Mouse (Mus musculus) heart, embryonic 13.5 days (tissue): Measurements from ENCODE around the gene Grin2b. TPM values are rescaled to one million over a fixed set of nuclear protein-coding genes. Genes with fewer than 3 reads are reported as not detected.

Experiments
- ATAC-seq: fragments of 200-750 bp; cut with Nextera tagmentation; 2 replicates; pipeline ENCODE4 v1.8.0; 2017; ENCODE audit warnings: moderate TSS enrichment; ENCODE audit not compliant: insufficient number of reproducible peaks, low FRiP score, low TSS enrichment; ENCODE audit errors: extremely low read depth
- H3K27ac ChIP-seq: fragments of 300-500 bp; sonication (generic); replicated peaks from 2 replicates; pipeline ENCODE4 v1.5.1; 2015; ENCODE audit warnings: moderate library complexity, mild to moderate bottlenecking, inconsistent platforms
- H3K27me3 ChIP-seq: fragments of 300-500 bp; sonication (generic); replicated peaks from 2 replicates; pipeline ENCODE4 v1.6.1; 2015; ENCODE audit warnings: mild to moderate bottlenecking, inconsistent platforms
- H3K36me3 ChIP-seq: fragments of 300-500 bp; sonication (generic); 2 replicates; pipeline ENCODE4 v1.6.1; 2015; ENCODE audit warnings: mild to moderate bottlenecking, inconsistent platforms
- H3K4me1 ChIP-seq: fragments of 300-500 bp; sonication (generic); 2 replicates; pipeline ENCODE4 v1.6.1; 2015; ENCODE audit warnings: inconsistent platforms
- H3K4me2 ChIP-seq: fragments of 300-500 bp; sonication (generic); 2 replicates; pipeline ENCODE4 v1.6.1; 2015; ENCODE audit warnings: inconsistent platforms, mild to moderate bottlenecking, moderate library complexity
- H3K4me3 ChIP-seq: fragments of 300-500 bp; sonication (generic); 2 replicates; pipeline ENCODE4 v1.5.1; 2015; ENCODE audit warnings: moderate library complexity, mild to moderate bottlenecking, inconsistent platforms
- H3K9ac ChIP-seq: fragments of 300-500 bp; sonication (generic); 2 replicates; pipeline ENCODE4 v1.6.1; 2015; ENCODE audit warnings: inconsistent platforms, mild to moderate bottlenecking, moderate library complexity
- H3K9me3 ChIP-seq: fragments of 300-500 bp; sonication (generic); 2 replicates; pipeline ENCODE4 v1.6.1; 2016; ENCODE audit warnings: inconsistent platforms
- WGBS: fragments of 180-500 bp; shearing (Covaris S2); methylation state at CpG from one replicate; pipeline ENCODE4 v1.1.7; 2015; ENCODE audit warnings: mixed read lengths; 5-methylcytosine and 5-hydroxymethylcytosine counted together
- polyA plus RNA-seq: library from polyadenylated mRNA; unstranded; fragments of >200 nt; fragmentation: Nextera tagmentation; extraction: Ambion mirVana; gene quantifications from 2 replicates; pipeline ENCODE4 v1.2.1, GENCODE M21; 2015

Grin2b gene
- polyA plus RNA-seq, 1 experiment from 2014 or later, result 0.05 TPM

GRCm38 (mm10) chr6:136040931-136041330 is 132.4 kb downstream of the Grin2b start:
- Histone ChIP-seq H3K36me3 (no peaks in the 10 kb centered on the region), H3K4me1 (no peaks in the 10 kb centered on the region)
- WGBS, result 67% methylated on average over 3 of the region's 3 CpGs

GRCm38 (mm10) chr6:136029235-136029939 is 143.9 kb downstream of the Grin2b start:
- no peaks in the 10 kb centered on the region for H3K4me1 ChIP-seq
- 66% methylated on average over 4 of the region's 4 CpGs for WGBS
- no peak overlapping the region for H3K4me3 ChIP-seq
- peaks cover 9% of the 10 kb centered on the region; the same call in 1 of the 2 replicates for H3K9me3 ChIP-seq
- no peak for ATAC-seq
- no peak overlapping the region for H3K9ac ChIP-seq
- H3K27me3 ChIP-seq, result no peaks in the 10 kb centered on the region
- H3K4me2 ChIP-seq, result no peak overlapping the region
- no peaks in the 10 kb centered on the region for H3K36me3 ChIP-seq
- no peak overlapping the region for H3K27ac ChIP-seq

More at GRCm38 (mm10) chr6:136040931-136041330, 132.4 kb downstream of the Grin2b start:
- no peak overlapping the region for H3K4me2 ChIP-seq
- H3K9me3 ChIP-seq, result no peaks in the 10 kb centered on the region
- no peak overlapping the region for H3K27ac ChIP-seq
- no peak overlapping the region for H3K9ac ChIP-seq
- H3K27me3 ChIP-seq, result no peaks in the 10 kb centered on the region
- no peak overlapping the region for H3K4me3 ChIP-seq
- ATAC-seq, result no peak

- no peak overlapping the region for H3K4me3 ChIP-seq
- no peak for ATAC-seq
- H3K27me3 ChIP-seq, result no peaks in the 10 kb centered on the region
- H3K9ac ChIP-seq, result no peak overlapping the region
- H3K4me1 ChIP-seq, result no peaks in the 10 kb centered on the region
- no peak overlapping the region for H3K4me2 ChIP-seq
- 85% methylated on average over 6 of the region's 6 CpGs for WGBS
- no peak overlapping the region for H3K27ac ChIP-seq
- no peaks in the 10 kb centered on the region for H3K36me3 ChIP-seq
- H3K9me3 ChIP-seq, result peaks cover 9% of the 10 kb centered on the region; the same call in 1 of the 2 replicates
Observed at GRCm38 (mm10) chr6:136026936-136027335, 146.4 kb downstream of the Grin2b start.

GRCm38 (mm10) chr6:136025801-136026200 is 147.5 kb downstream of the Grin2b start:
- no peak overlapping the region for H3K4me3 ChIP-seq
- H3K27me3 ChIP-seq, result no peaks in the 10 kb centered on the region
- WGBS, result 76% methylated on average over 4 of the region's 4 CpGs
- H3K4me1 ChIP-seq, result no peaks in the 10 kb centered on the region
- no peaks in the 10 kb centered on the region for H3K36me3 ChIP-seq
- H3K27ac ChIP-seq, result no peak overlapping the region
- H3K9me3 ChIP-seq, result peaks cover 6% of the 10 kb centered on the region; the same call in 1 of the 2 replicates
- H3K4me2 ChIP-seq, result no peak overlapping the region
- no peak overlapping the region for H3K9ac ChIP-seq
- ATAC-seq, result no peak

GRCm38 (mm10) chr6:136020460-136020859 is 152.9 kb downstream of the Grin2b start:
- Histone ChIP-seq H3K4me3 (no peak overlapping the region), H3K4me1 (no peaks in the 10 kb centered on the region), H3K4me2 (no peak overlapping the region), H3K9me3 (no peaks in the 10 kb centered on the region), H3K36me3 (no peaks in the 10 kb centered on the region), H3K27me3 (no peaks in the 10 kb centered on the region), H3K9ac (no peak overlapping the region), H3K27ac (no peak overlapping the region)
- WGBS, result 58% methylated on average over 3 of the region's 3 CpGs
- ATAC-seq, result no peak

- H3K36me3 ChIP-seq, result no peaks in the 10 kb centered on the region
- H3K9ac ChIP-seq, result no peak overlapping the region
- H3K27me3 ChIP-seq, result no peaks in the 10 kb centered on the region
- no peak overlapping the region for H3K4me2 ChIP-seq
- no peak for ATAC-seq
- no peak overlapping the region for H3K4me3 ChIP-seq
- H3K4me1 ChIP-seq, result no peaks in the 10 kb centered on the region
- H3K9me3 ChIP-seq, result no peaks in the 10 kb centered on the region
- 78% methylated on average over 1 of the region's 1 CpGs for WGBS
- H3K27ac ChIP-seq, result no peak overlapping the region
Observed at GRCm38 (mm10) chr6:136018962-136019361, 154.3 kb downstream of the Grin2b start.

GRCm38 (mm10) chr6:136013556-136014380 is 159.5 kb downstream of the Grin2b start:
- no peak for ATAC-seq
- 74% methylated on average over 12 of the region's 12 CpGs for WGBS
- Histone ChIP-seq H3K27ac (no peak overlapping the region), H3K4me3 (no peak overlapping the region), H3K27me3 (no peaks in the 10 kb centered on the region), H3K4me2 (no peak overlapping the region), H3K36me3 (no peaks in the 10 kb centered on the region), H3K4me1 (no peaks in the 10 kb centered on the region), H3K9ac (no peak overlapping the region), H3K9me3 (no peaks in the 10 kb centered on the region)

GRCm38 (mm10) chr6:136011533-136011932 is 161.8 kb downstream of the Grin2b start:
- no peaks in the 10 kb centered on the region for H3K9me3 ChIP-seq
- H3K4me2 ChIP-seq, result no peak overlapping the region
- no peak overlapping the region for H3K4me3 ChIP-seq
- no peaks in the 10 kb centered on the region for H3K4me1 ChIP-seq
- no peak overlapping the region for H3K9ac ChIP-seq
- no peaks in the 10 kb centered on the region for H3K27me3 ChIP-seq
- ATAC-seq, result no peak
- H3K36me3 ChIP-seq, result no peaks in the 10 kb centered on the region
- WGBS, result 73% methylated on average over 4 of the region's 4 CpGs
- H3K27ac ChIP-seq, result no peak overlapping the region

GRCm38 (mm10) chr6:136011038-136011311 is 162.3 kb downstream of the Grin2b start:
- Histone ChIP-seq H3K4me3 (no peak overlapping the region), H3K4me1 (no peaks in the 10 kb centered on the region), H3K27me3 (no peaks in the 10 kb centered on the region), H3K36me3 (no peaks in the 10 kb centered on the region), H3K9me3 (no peaks in the 10 kb centered on the region), H3K27ac (no peak overlapping the region), H3K4me2 (no peak overlapping the region), H3K9ac (no peak overlapping the region)
- 78% methylated on average over 4 of the region's 4 CpGs for WGBS
- no peak for ATAC-seq

- WGBS, result 59% methylated on average over 7 of the region's 7 CpGs
- no peak for ATAC-seq
- H3K4me2 ChIP-seq, result no peak overlapping the region
Observed at GRCm38 (mm10) chr6:136010290-136011037, 162.8 kb downstream of the Grin2b start.

GRCm38 (mm10) chr6:136008120-136008519 is 165.2 kb downstream of the Grin2b start:
- Histone ChIP-seq H3K4me1 (no peaks in the 10 kb centered on the region), H3K9me3 (no peaks in the 10 kb centered on the region), H3K36me3 (no peaks in the 10 kb centered on the region), H3K9ac (no peak overlapping the region), H3K4me2 (no peak overlapping the region), H3K27ac (no peak overlapping the region), H3K27me3 (no peaks in the 10 kb centered on the region), H3K4me3 (no peak overlapping the region)
- 80% methylated on average over 6 of the region's 6 CpGs for WGBS
- ATAC-seq, result no peak

More at GRCm38 (mm10) chr6:136010290-136011037, 162.8 kb downstream of the Grin2b start:
- no peak overlapping the region for H3K27ac ChIP-seq
- no peaks in the 10 kb centered on the region for H3K9me3 ChIP-seq
- H3K4me3 ChIP-seq, result no peak overlapping the region
- H3K4me1 ChIP-seq, result no peaks in the 10 kb centered on the region
- no peaks in the 10 kb centered on the region for H3K36me3 ChIP-seq
- H3K9ac ChIP-seq, result no peak overlapping the region
- H3K27me3 ChIP-seq, result no peaks in the 10 kb centered on the region
